13 mouse cellular contexts compared by ENCODE assay signal in the genomic region with DNA sequence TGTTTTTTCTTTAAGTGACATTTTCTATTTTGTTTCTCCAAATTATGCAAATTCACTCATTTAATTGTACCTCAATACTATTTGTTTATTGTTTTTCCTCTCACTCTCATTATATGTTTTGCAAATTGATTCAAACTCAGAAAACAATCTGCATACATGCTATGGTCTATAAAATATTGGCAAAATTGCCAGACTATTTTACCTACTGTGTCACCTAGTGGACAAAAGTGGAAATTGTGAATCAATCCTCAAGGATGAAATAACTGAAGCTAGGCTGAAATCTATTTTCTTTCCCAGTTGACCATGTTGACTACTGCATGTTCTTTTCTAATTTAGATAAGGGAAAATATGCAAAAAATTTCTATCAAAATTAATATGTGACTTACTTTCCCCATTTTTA. TPM values are rescaled to one million over a fixed set of nuclear protein-coding genes. Genes with fewer than 3 reads are reported as not detected.
A peak's percentile ranks its signal among the peaks of the same experiment; 100 is the strongest.
DNase-seq lines count a peak whose midpoint lies in the region; ATAC-seq and TF ChIP-seq lines count a peak whose summit lies in the region.
"Had no signal": no experiment of that assay in that cellular context is flagged by ENCODE, and none has a peak within 500 bp of the region (broad histone marks: within the 10 kb centered on the region; RNA-seq: fewer than 3 reads in every experiment).

No protein-coding gene starts in this region.

- no peak for ATAC-seq in liver, postnatal 0 days
- ATAC-seq in liver, embryonic 12.5 days = no peak
- ATAC-seq in megakaryocyte, adult 5-6 weeks (ENCODE audit: poor library complexity, severe bottlenecking) = no peak
- no peak for ATAC-seq in granulocyte monocyte progenitor cell, adult 5-6 weeks (replicated peaks; ENCODE audit: poor library complexity, severe bottlenecking)
- ATAC-seq: forebrain, embryonic 16.5 days had no signal

- TF ChIP-seq EP300 in heart, adult 2 months (IDR thresholded peaks at IDR 0.05; ENCODE audit: insufficient read depth, low read depth, low read length) = no peak
- no peak for TF ChIP-seq EP300 in liver, postnatal 0 days (IDR thresholded peaks at IDR 0.05; ENCODE audit: low read depth)

- no peak for TF ChIP-seq POLR2A in heart, adult 2 months (IDR thresholded peaks at IDR 0.05; ENCODE audit: insufficient read depth, low read depth, low read length)

- H3K4me1 ChIP-seq in heart, adult 2 months (ENCODE audit: control insufficient read depth, insufficient read depth, low read length) = no peaks in the 10 kb centered on the region
- no peaks in the 10 kb centered on the region for H3K4me1 ChIP-seq in liver, postnatal 0 days (ENCODE audit: insufficient read depth)
- no peaks in the 10 kb centered on the region for H3K4me1 ChIP-seq in liver, embryonic 12.5 days
- H3K4me1 ChIP-seq: heart, embryonic 15.5 days had no signal

- H3K9ac ChIP-seq in heart, adult 2 months (ENCODE audit: low read depth, low read length) = no peak overlapping the region
- no peak overlapping the region for H3K9ac ChIP-seq in liver, postnatal 0 days (replicated peaks)
- no peak overlapping the region for H3K9ac ChIP-seq in liver, embryonic 12.5 days
- H3K9ac ChIP-seq: heart, embryonic 15.5 days had no signal

- no peaks in the 10 kb centered on the region for H3K79me2 ChIP-seq in heart, adult 2 months (replicated peaks; ENCODE audit: control insufficient read depth, insufficient read depth, low read length)

- H3K4me3 ChIP-seq in heart, adult 2 months = no peak overlapping the region
- H3K4me3 ChIP-seq in liver, postnatal 0 days (ENCODE audit: low read depth, low read length) = no peak overlapping the region
- H3K4me3 ChIP-seq in liver, embryonic 12.5 days = no peak overlapping the region
- H3K4me3 ChIP-seq: heart, embryonic 15.5 days had no signal

- H3K27me3 ChIP-seq in heart, adult 2 months (ENCODE audit: control insufficient read depth, insufficient read depth, low read length) = no peaks in the 10 kb centered on the region
- H3K27me3 ChIP-seq in liver, postnatal 0 days (ENCODE audit: insufficient read depth, low read length) = no peaks in the 10 kb centered on the region
- H3K27me3 ChIP-seq in liver, embryonic 12.5 days (replicated peaks) = no peaks in the 10 kb centered on the region
- H3K27me3 ChIP-seq: heart, embryonic 15.5 days had no signal

- H3K27ac ChIP-seq in heart, adult 2 months = no peak overlapping the region
- H3K27ac ChIP-seq in liver, postnatal 0 days (ENCODE audit: low read depth) = no peak overlapping the region
- no peak overlapping the region for H3K27ac ChIP-seq in liver, embryonic 12.5 days
- H3K27ac ChIP-seq: heart, embryonic 15.5 days had no signal

- no peaks in the 10 kb centered on the region for H3K36me3 ChIP-seq in heart, adult 2 months (ENCODE audit: control insufficient read depth, insufficient read depth, low read length)
- H3K36me3 ChIP-seq in liver, postnatal 0 days (replicated peaks; ENCODE audit: insufficient read depth, low read length) = no peaks in the 10 kb centered on the region
- no peaks in the 10 kb centered on the region for H3K36me3 ChIP-seq in liver, embryonic 12.5 days
- H3K36me3 ChIP-seq: heart, embryonic 15.5 days had no signal

- intact Hi-C loops in heart, adult 2 months (cut with DNase I) = loop anchor here (2.0 to 5.0 kb wide), 2 partner anchors 151 to 226 kb away; a partner anchor contains a TSS
- intact Hi-C loops in heart, postnatal 25 days (cut with DNase I) = loop anchor here (5.0 kb wide), 2 partner anchors 161 to 226 kb away; a partner anchor contains a TSS

- no peak for DNase-seq in heart, adult 2 months
- DNase-seq in heart, postnatal 25 days (ENCODE audit: low spot score) = no peak
- no peak for DNase-seq in liver, postnatal 0 days
- DNase-seq in NIH3T3 (ENCODE audit: low read depth) = peak; percentile 49
- DNase-seq in mesoderm, embryonic 11.5 days (ENCODE audit: low read depth, low spot score) = peak; percentile 1
- DNase-seq: adrenal gland, postnatal 14 days; cerebellum, postnatal 25 days; left cerebral cortex, postnatal 4 days had no signal

- H3K9me3 ChIP-seq in liver, postnatal 0 days (ENCODE audit: low read length) = no peaks in the 10 kb centered on the region
- H3K9me3 ChIP-seq in liver, embryonic 12.5 days (replicated peaks) = no peaks in the 10 kb centered on the region
- H3K9me3 ChIP-seq: heart, embryonic 15.5 days had no signal

- TF ChIP-seq CTCF in heart, adult 2 months (IDR thresholded peaks at IDR 0.05) = peak; percentile 78
- TF ChIP-seq CTCF in liver, postnatal 0 days (IDR thresholded peaks at IDR 0.05; ENCODE audit: low read depth) = peak; percentile 57

- no peak overlapping the region for H3K4me2 ChIP-seq in liver, postnatal 0 days (ENCODE audit: low read depth, low read length)
- no peak overlapping the region for H3K4me2 ChIP-seq in liver, embryonic 12.5 days
- H3K4me2 ChIP-seq: heart, embryonic 15.5 days had no signal

RNA-seq across cellular contexts. Expression of a gene that starts 41.6 kb away (rescaled TPM):
- total RNA-seq in heart, adult 2 months (2021) = under 1 TPM; 0.07 to 0.13 TPM
- 0.10 and 0.15 TPM in 2 replicates for polyA plus RNA-seq in heart, adult 2 months (2012; rRNA removed)
- total RNA-seq in heart, postnatal 25 days (2021) = under 1 TPM; 0.08 to 0.25 TPM
- polyA plus RNA-seq in liver, postnatal 0 days (2015; fragmentation: Nextera tagmentation; extraction: Ambion mirVana) = 0.81 and 0.97 TPM in 2 replicates
- polyA plus RNA-seq in liver, embryonic 12.5 days (2016; fragmentation: Nextera tagmentation; extraction: Ambion mirVana) = 0.17 and 0.26 TPM in 2 replicates
- 7.1 and 10.7 TPM in 2 replicates for total RNA-seq in megakaryocyte, adult 5-6 weeks (2015)
- total RNA-seq in megakaryocyte, adult 5-6 weeks (2017) = 9.1 and 14.9 TPM in 2 replicates
- total RNA-seq in granulocyte monocyte progenitor cell, adult 5-6 weeks (2014; fragmentation: Nextera tagmentation) = 0.28 TPM in 1 of 2 replicates, not detected in the other
- 0.34 and 0.52 TPM in 2 replicates for total RNA-seq in granulocyte monocyte progenitor cell, adult 5-6 weeks (2017)
- total RNA-seq: adrenal gland, postnatal 14 days; left cerebral cortex, postnatal 4 days had no signal
- polyA plus RNA-seq: forebrain, embryonic 16.5 days had no signal

Comparison
In these comparisons a context has a peak if more than half of its experiments do, and no peak if none do; other contexts are left out.
1. DNase-seq: peak in NIH3T3 (single experiment) and mesoderm, embryonic 11.5 days (single experiment); none in heart, adult 2 months (0 of 2), heart, postnatal 25 days (single experiment) and liver, postnatal 0 days (single experiment).
2. RNA of a gene that starts 41.6 kb away (total RNA-seq): 7.1 to 14.9 TPM in megakaryocyte, adult 5-6 weeks; 0.28 to 0.52 TPM in granulocyte monocyte progenitor cell, adult 5-6 weeks, 0.08 to 0.25 TPM in heart, postnatal 25 days and 0.07 to 0.13 TPM in heart, adult 2 months; every median in the first group is over 4 times any median in the second.